ENCODE assay signal across 8 mouse cellular contexts in genomic region chr5:93093638-93094527, GRCm38 (mm10). TPM values are rescaled to one million over a fixed set of nuclear protein-coding genes. Genes with fewer than 3 reads are reported as not detected.
DNase-seq lines count a peak whose midpoint lies in the region; ATAC-seq and TF ChIP-seq lines count a peak whose summit lies in the region.

No protein-coding gene starts in this region.

- peak overlapping the region; percentile 93 for H3K27ac ChIP-seq in kidney, postnatal 0 days
- H3K27ac ChIP-seq in liver, postnatal 0 days (ENCODE audit: low read depth): peak overlapping the region; percentile 80
- peak overlapping the region; percentile 89 for H3K27ac ChIP-seq in neural tube, embryonic 12.5 days

- peaks cover 43% of the 10 kb centered on the region for H3K4me1 ChIP-seq in kidney, postnatal 0 days (replicated peaks; ENCODE audit: insufficient read depth, low read length)
- peaks cover 30% of the 10 kb centered on the region for H3K4me1 ChIP-seq in liver, postnatal 0 days (ENCODE audit: insufficient read depth)
- H3K4me1 ChIP-seq in neural tube, embryonic 12.5 days: peaks cover 58% of the 10 kb centered on the region

- no peaks in the 10 kb centered on the region for H3K9me3 ChIP-seq in kidney, postnatal 0 days (replicated peaks; ENCODE audit: low read length)
- no peaks in the 10 kb centered on the region for H3K9me3 ChIP-seq in liver, postnatal 0 days (ENCODE audit: low read length)
- H3K9me3 ChIP-seq in neural tube, embryonic 12.5 days: no peaks in the 10 kb centered on the region

- peak; percentile 34 for ATAC-seq in common myeloid progenitor, adult 5-6 weeks (replicated peaks; ENCODE audit: low read depth, poor library complexity, severe bottlenecking)
- peak; percentile 8; the same call in 1 of the 2 replicates for ATAC-seq in kidney, postnatal 0 days (replicated peaks; ENCODE audit: low FRiP score, low read depth)
- peak; percentile 23 for ATAC-seq in liver, postnatal 0 days
- ATAC-seq in neural tube, embryonic 12.5 days (ENCODE audit: low FRiP score, low read depth): peak; percentile 3

- TF ChIP-seq CTCF in kidney, postnatal 0 days (IDR thresholded peaks at IDR 0.05; ENCODE audit: low read depth): no peak
- TF ChIP-seq CTCF in liver, postnatal 0 days (IDR thresholded peaks at IDR 0.05; ENCODE audit: low read depth): no peak

- no peaks in the 10 kb centered on the region for H3K36me3 ChIP-seq in kidney, postnatal 0 days (ENCODE audit: insufficient read depth, low read length)
- no peaks in the 10 kb centered on the region for H3K36me3 ChIP-seq in liver, postnatal 0 days (replicated peaks; ENCODE audit: insufficient read depth, low read length)
- H3K36me3 ChIP-seq in neural tube, embryonic 12.5 days: no peaks in the 10 kb centered on the region

- TF ChIP-seq EP300 in liver, postnatal 0 days (IDR thresholded peaks at IDR 0.05; ENCODE audit: low read depth): no peak

- 1% methylated on average over 50 of the region's 50 CpGs for WGBS in kidney, postnatal 0 days
- under 1% methylated on average over 48 of the region's 50 CpGs for WGBS in liver, postnatal 0 days (ENCODE audit: insufficient replicate concordance)
- WGBS in neural tube, embryonic 12.5 days: 1% methylated on average over 50 of the region's 50 CpGs

- H3K4me3 ChIP-seq in kidney, postnatal 0 days (replicated peaks; ENCODE audit: low read depth, low read length): peak overlapping the region; percentile 92
- peak overlapping the region; percentile 79 for H3K4me3 ChIP-seq in liver, postnatal 0 days (ENCODE audit: low read depth, low read length)
- H3K4me3 ChIP-seq in neural tube, embryonic 12.5 days: peak overlapping the region; percentile 87

- H3K4me2 ChIP-seq in kidney, postnatal 0 days (ENCODE audit: low read length): peak overlapping the region; percentile 90
- H3K4me2 ChIP-seq in liver, postnatal 0 days (ENCODE audit: low read depth, low read length): peak overlapping the region; percentile 83
- peak overlapping the region; percentile 94 for H3K4me2 ChIP-seq in neural tube, embryonic 12.5 days (replicated peaks)

- H3K27me3 ChIP-seq in kidney, postnatal 0 days (ENCODE audit: insufficient read depth, low read length): no peaks in the 10 kb centered on the region
- no peaks in the 10 kb centered on the region for H3K27me3 ChIP-seq in liver, postnatal 0 days (ENCODE audit: insufficient read depth, low read length)
- no peaks in the 10 kb centered on the region for H3K27me3 ChIP-seq in neural tube, embryonic 12.5 days (replicated peaks)

- peak overlapping the region; percentile 90 for H3K9ac ChIP-seq in kidney, postnatal 0 days (ENCODE audit: low read depth, low read length)
- peak overlapping the region; percentile 76 for H3K9ac ChIP-seq in liver, postnatal 0 days (replicated peaks)
- peak overlapping the region; percentile 89 for H3K9ac ChIP-seq in neural tube, embryonic 12.5 days

- peak; percentile 67 for DNase-seq in 3134 (ENCODE audit: extremely low read depth, insufficient read length, low spot score)
- DNase-seq in MEL-GATA-1-ER (ENCODE audit: extremely low read depth, low read depth): peak; percentile 38
- DNase-seq in heart, adult 18-20 months: peak; percentile 53 to 74
- peak; percentile 65 for DNase-seq in kidney, postnatal 0 days (ENCODE audit: low spot score)
- DNase-seq in liver, postnatal 0 days: peak; percentile 50
- peak; percentile 39 to 51 for DNase-seq in thymus, postnatal 10 days (ENCODE audit: low spot score in 2 of 2)

RNA-seq across cellular contexts. Expression of gene Sept11, which starts 0.6 kb away (rescaled TPM):
- total RNA-seq in common myeloid progenitor, adult 5-6 weeks (2017): 66.4 and 67.9 TPM in 2 replicates
- 10 to 100 TPM; 26.9 to 27.3 TPM for total RNA-seq in heart, adult 18-20 months (2021)
- polyA plus RNA-seq in kidney, postnatal 0 days (2015; fragmentation: Nextera tagmentation; extraction: Ambion mirVana): 140 and 154 TPM in 2 replicates
- polyA plus RNA-seq in liver, postnatal 0 days (2015; fragmentation: Nextera tagmentation; extraction: Ambion mirVana): 12.1 and 12.2 TPM in 2 replicates
- 253 and 266 TPM in 2 replicates for polyA plus RNA-seq in neural tube, embryonic 12.5 days (2016; fragmentation: Nextera tagmentation; extraction: Ambion mirVana)

RNA-seq across cellular contexts. Expression of gene Sowahb, which starts 49.1 kb away (rescaled TPM):
- not detected in 2 replicates for total RNA-seq in common myeloid progenitor, adult 5-6 weeks (2017)
- total RNA-seq in heart, adult 18-20 months (2021): under 1 TPM; 0.07 to 0.08 TPM
- polyA plus RNA-seq in kidney, postnatal 0 days (2015; fragmentation: Nextera tagmentation; extraction: Ambion mirVana): 1.8 and 2.2 TPM in 2 replicates
- 1.8 and 3.9 TPM in 2 replicates for polyA plus RNA-seq in liver, postnatal 0 days (2015; fragmentation: Nextera tagmentation; extraction: Ambion mirVana)
- 0.10 TPM in 1 of 2 replicates, not detected in the other for polyA plus RNA-seq in neural tube, embryonic 12.5 days (2016; fragmentation: Nextera tagmentation; extraction: Ambion mirVana)

Comparison
In these comparisons a context has a peak if more than half of its experiments do, and no peak if none do; other contexts are left out.
1. Peak in every context shown above with its lines: DNase-seq, ATAC-seq, H3K4me3 ChIP-seq and H3K27ac ChIP-seq.
2. RNA of gene Sept11, which starts 0.6 kb away (polyA plus RNA-seq): 253 to 266 TPM in neural tube, embryonic 12.5 days and 140 to 154 TPM in kidney, postnatal 0 days; 12.1 to 12.2 TPM in liver, postnatal 0 days; every median in the first group is over 10 times any median in the second.